Comparison of ENCODE assay signal across 9 mouse cellular contexts in the genomic region with DNA sequence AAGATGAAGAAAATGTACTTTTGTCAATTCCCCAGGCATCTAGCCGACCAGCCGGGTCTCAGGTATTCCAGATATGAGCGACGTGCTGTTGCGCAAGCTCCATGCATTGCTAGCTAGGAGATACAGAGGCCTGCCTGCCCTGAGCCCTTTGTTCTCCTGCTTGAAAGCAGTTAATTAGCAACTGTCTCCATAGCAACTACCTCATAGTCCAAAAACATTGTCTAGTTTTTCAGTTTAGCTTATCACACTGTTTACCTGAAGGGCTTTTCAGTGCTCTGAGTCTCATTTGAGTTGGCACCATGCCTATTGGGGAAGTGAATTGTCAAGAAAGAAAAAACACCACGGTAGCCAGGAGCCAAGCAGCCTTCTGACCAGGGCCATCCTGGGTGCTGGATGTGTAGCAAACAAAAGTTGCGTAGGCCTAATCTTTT.
A peak's percentile ranks its signal among the peaks of the same experiment; 100 is the strongest.
DNase-seq lines count a peak whose midpoint lies in the region; ATAC-seq lines count a peak whose summit lies in the region.
"Had no signal": no experiment of that assay in that cellular context is flagged by ENCODE, and none has a peak within 500 bp of the region (broad histone marks: within the 10 kb centered on the region; RNA-seq: fewer than 3 reads in every experiment).

No protein-coding gene starts in this region.

- H3K4me1 ChIP-seq in midbrain, embryonic 10.5 days = peaks cover 59% of the 10 kb centered on the region
- H3K4me1 ChIP-seq in midbrain, embryonic 11.5 days (ENCODE audit: control insufficient read depth, insufficient read depth, low read length) = peaks cover 27% of the 10 kb centered on the region
- peaks cover 64% of the 10 kb centered on the region for H3K4me1 ChIP-seq in limb, embryonic 10.5 days
- peaks cover 31% of the 10 kb centered on the region for H3K4me1 ChIP-seq in midbrain, embryonic 14.5 days (ENCODE audit: control insufficient read depth, insufficient read depth, low read length)

- no peaks in the 10 kb centered on the region for H3K27me3 ChIP-seq in midbrain, embryonic 10.5 days (ENCODE audit: low read depth, poor library complexity, severe bottlenecking)
- no peaks in the 10 kb centered on the region for H3K27me3 ChIP-seq in midbrain, embryonic 11.5 days (ENCODE audit: control insufficient read depth, insufficient read depth, low read length)
- no peaks in the 10 kb centered on the region for H3K27me3 ChIP-seq in limb, embryonic 10.5 days (ENCODE audit: low read depth, poor library complexity, severe bottlenecking)
- H3K27me3 ChIP-seq in midbrain, embryonic 14.5 days (ENCODE audit: control insufficient read depth, insufficient read depth, low read length) = no peaks in the 10 kb centered on the region

- H3K36me3 ChIP-seq in midbrain, embryonic 10.5 days = peaks cover 12% of the 10 kb centered on the region
- H3K36me3 ChIP-seq in midbrain, embryonic 11.5 days (ENCODE audit: control insufficient read depth, insufficient read depth, low read length) = no peaks in the 10 kb centered on the region
- H3K36me3 ChIP-seq in limb, embryonic 10.5 days = peaks cover 6% of the 10 kb centered on the region; the same call in 1 of the 2 replicates
- H3K36me3 ChIP-seq in midbrain, embryonic 14.5 days (ENCODE audit: control insufficient read depth, insufficient read depth, low read length) = no peaks in the 10 kb centered on the region

- WGBS in midbrain, embryonic 10.5 days = 48% methylated on average over 7 of the region's 7 CpGs
- WGBS in midbrain, embryonic 11.5 days = 39% methylated on average over 7 of the region's 7 CpGs
- WGBS in limb, embryonic 10.5 days = 73% methylated on average over 7 of the region's 7 CpGs
- 21% methylated on average over 7 of the region's 7 CpGs for WGBS in midbrain, embryonic 14.5 days

- H3K9ac ChIP-seq in midbrain, embryonic 11.5 days (ENCODE audit: low read length) = no peak overlapping the region
- peak overlapping the region; percentile 31; the same call in 1 of the 2 replicates for H3K9ac ChIP-seq in midbrain, embryonic 14.5 days (replicated peaks; ENCODE audit: low read length)

- DNase-seq in midbrain, embryonic 10.5 days (ENCODE audit: low spot score) = no peak
- no peak for DNase-seq in midbrain, embryonic 11.5 days (ENCODE audit: low spot score, missing footprints)
- DNase-seq in heart, postnatal 10 days = peak; percentile 19 to 33
- no peak for DNase-seq in limb, embryonic 10.5 days (ENCODE audit: low spot score)
- peak; percentile 80 for DNase-seq in midbrain, embryonic 14.5 days
- no peak for DNase-seq in spleen, postnatal 10 days (ENCODE audit: low spot score in 2 of 2)
- DNase-seq in cerebellum, postnatal 25 days = no peak
- DNase-seq in thymus, postnatal 10 days (ENCODE audit: low spot score in 2 of 2) = no peak

- peak overlapping the region; percentile 64 for H3K27ac ChIP-seq in midbrain, embryonic 10.5 days (replicated peaks)
- no peak overlapping the region for H3K27ac ChIP-seq in midbrain, embryonic 11.5 days (ENCODE audit: low read depth, low read length)
- peak overlapping the region; percentile 74 for H3K27ac ChIP-seq in limb, embryonic 10.5 days
- peak overlapping the region; percentile 84 for H3K27ac ChIP-seq in midbrain, embryonic 14.5 days (replicated peaks; ENCODE audit: low read depth, low read length)
- H3K27ac ChIP-seq: heart, adult 2 months had no signal

- no peak overlapping the region for H3K4me2 ChIP-seq in midbrain, embryonic 11.5 days
- H3K4me2 ChIP-seq in midbrain, embryonic 14.5 days (ENCODE audit: low read length) = no peak overlapping the region

- H3K4me3 ChIP-seq in midbrain, embryonic 10.5 days = no peak overlapping the region
- no peak overlapping the region for H3K4me3 ChIP-seq in midbrain, embryonic 11.5 days (ENCODE audit: low read depth, low read length)
- no peak overlapping the region for H3K4me3 ChIP-seq in limb, embryonic 10.5 days
- no peak overlapping the region for H3K4me3 ChIP-seq in midbrain, embryonic 14.5 days (replicated peaks; ENCODE audit: low read depth, low read length)
- H3K4me3 ChIP-seq: heart, adult 2 months had no signal

- intact Hi-C loops in heart, postnatal 10 days (cut with DNase I) = no loop called here

- ATAC-seq in midbrain, embryonic 11.5 days (ENCODE audit: low FRiP score) = no peak; the same call in 1 of the 2 replicates
- peak; percentile 62; the same call in 1 of the 2 replicates for ATAC-seq in midbrain, embryonic 14.5 days (ENCODE audit: low FRiP score, low TSS enrichment)

- H3K9me3 ChIP-seq in midbrain, embryonic 10.5 days (replicated peaks) = peaks cover 5% of the 10 kb centered on the region; the same call in 1 of the 2 replicates
- H3K9me3 ChIP-seq in midbrain, embryonic 11.5 days (ENCODE audit: control insufficient read depth, low read length) = no peaks in the 10 kb centered on the region
- no peaks in the 10 kb centered on the region for H3K9me3 ChIP-seq in limb, embryonic 10.5 days (replicated peaks)
- H3K9me3 ChIP-seq in midbrain, embryonic 14.5 days (ENCODE audit: control insufficient read depth, low read length) = no peaks in the 10 kb centered on the region

Comparison
In these comparisons a context has a peak if more than half of its experiments do, and no peak if none do; other contexts are left out.
1. DNase-seq: peak in heart, postnatal 10 days (2 of 2) and midbrain, embryonic 14.5 days (single experiment); none in midbrain, embryonic 10.5 days (single experiment), midbrain, embryonic 11.5 days (single experiment), limb, embryonic 10.5 days (single experiment), spleen, postnatal 10 days (0 of 2), cerebellum, postnatal 25 days (0 of 2) and thymus, postnatal 10 days (0 of 2).